ENCODE assay signal across 8 mouse cellular contexts in the genomic region with DNA sequence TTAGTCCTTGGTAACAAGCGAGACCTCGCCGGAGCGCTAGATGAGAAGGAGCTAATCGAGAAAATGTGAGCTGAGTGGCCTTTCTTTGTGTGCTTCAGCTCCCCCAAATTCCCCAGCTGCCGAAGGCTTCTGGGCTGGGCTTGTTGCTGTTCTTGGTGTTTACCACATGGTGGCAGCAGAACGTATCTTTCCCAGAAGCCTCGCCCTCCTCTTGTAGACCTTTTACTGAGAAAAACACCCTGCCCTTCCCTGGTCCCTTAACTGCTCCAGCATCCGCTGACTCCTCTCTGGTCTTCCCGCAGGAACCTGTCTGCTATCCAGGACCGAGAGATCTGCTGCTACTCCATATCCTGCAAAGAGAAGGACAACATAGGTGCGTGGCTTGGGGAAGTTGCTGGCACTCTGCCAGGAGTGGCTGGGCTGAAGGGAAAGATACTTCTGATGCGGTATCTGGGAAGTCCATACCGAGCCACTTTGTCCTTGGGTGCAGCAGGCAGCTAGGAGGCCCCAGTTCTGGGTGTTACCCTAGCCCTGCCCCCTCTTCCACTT. TPM values are rescaled to one million over a fixed set of nuclear protein-coding genes. Genes with fewer than 3 reads are reported as not detected.
DNase-seq lines count a peak whose midpoint lies in the region; ATAC-seq lines count a peak whose summit lies in the region.

No protein-coding gene starts in this region.

- peak; percentile 94 for DNase-seq in R1 (ENCODE audit: low read depth, low spot score)
- DNase-seq in cerebellum, postnatal 10 days: peak; percentile 86 to 90
- DNase-seq in frontal cortex, postnatal 10 days (ENCODE audit: low spot score in 2 of 2): peak; percentile 72 to 79
- peak; percentile 83 to 84 for DNase-seq in layer of hippocampus, postnatal 10 days (ENCODE audit: low spot score in 2 of 2)
- peak; percentile 76 for DNase-seq in ovary, postnatal 14 days (ENCODE audit: low spot score)
- DNase-seq in thymus, postnatal 36 days: peak; percentile 56 to 58

- H3K27ac ChIP-seq in hindbrain, embryonic 12.5 days: peak overlapping the region; percentile 89
- H3K27ac ChIP-seq in lung, embryonic 16.5 days (ENCODE audit: low read length): peak overlapping the region; percentile 6

- peaks cover 33% of the 10 kb centered on the region for H3K4me1 ChIP-seq in hindbrain, embryonic 12.5 days
- peaks cover 11% of the 10 kb centered on the region; the same call in 1 of the 2 replicates for H3K4me1 ChIP-seq in lung, embryonic 16.5 days (replicated peaks; ENCODE audit: control insufficient read depth, insufficient read depth, low read length)

- 5% methylated on average over 14 of the region's 14 CpGs for WGBS in hindbrain, embryonic 12.5 days
- 3% methylated on average over 14 of the region's 14 CpGs for WGBS in lung, embryonic 16.5 days

- peak overlapping the region; percentile 17; the same call in 1 of the 2 replicates for H3K4me3 ChIP-seq in hindbrain, embryonic 12.5 days
- H3K4me3 ChIP-seq in lung, embryonic 16.5 days (ENCODE audit: low read length): peak overlapping the region; percentile 24; the same call in 1 of the 2 replicates

- peak overlapping the region; percentile 46 for H3K4me2 ChIP-seq in hindbrain, embryonic 12.5 days (replicated peaks)
- H3K4me2 ChIP-seq in lung, embryonic 16.5 days (ENCODE audit: low read depth, low read length): peak overlapping the region; percentile 49

- peak overlapping the region; percentile 59 for H3K9ac ChIP-seq in hindbrain, embryonic 12.5 days
- H3K9ac ChIP-seq in lung, embryonic 16.5 days (ENCODE audit: low read length): peak overlapping the region; percentile 57

- H3K36me3 ChIP-seq in hindbrain, embryonic 12.5 days: peaks cover 32% of the 10 kb centered on the region
- peaks cover 14% of the 10 kb centered on the region for H3K36me3 ChIP-seq in lung, embryonic 16.5 days (ENCODE audit: control insufficient read depth, insufficient read depth, low read length)

- H3K27me3 ChIP-seq in hindbrain, embryonic 12.5 days: no peaks in the 10 kb centered on the region
- no peaks in the 10 kb centered on the region for H3K27me3 ChIP-seq in lung, embryonic 16.5 days (ENCODE audit: control insufficient read depth, insufficient read depth, low read depth, low read length)

- no peaks in the 10 kb centered on the region for H3K9me3 ChIP-seq in hindbrain, embryonic 12.5 days (replicated peaks)
- H3K9me3 ChIP-seq in lung, embryonic 16.5 days (ENCODE audit: control insufficient read depth, low read length): no peaks in the 10 kb centered on the region

- ATAC-seq in hindbrain, embryonic 12.5 days (ENCODE audit: low FRiP score): peak; percentile 57
- ATAC-seq in lung, embryonic 16.5 days (ENCODE audit: low read depth): peak; percentile 76

RNA-seq across cellular contexts. Expression of a gene that starts 7.9 kb away (rescaled TPM):
- 171 and 183 TPM in 2 replicates for polyA plus RNA-seq in hindbrain, embryonic 12.5 days (2016; fragmentation: Nextera tagmentation; extraction: Ambion mirVana)
- total RNA-seq in layer of hippocampus, postnatal 10 days (2021): 100 to 1,000 TPM; 393 to 420 TPM
- polyA plus RNA-seq in lung, embryonic 16.5 days (2015; fragmentation: Nextera tagmentation; extraction: Ambion mirVana): 37.4 and 42.9 TPM in 2 replicates

RNA-seq across cellular contexts. Expression of a gene that starts 13.0 kb away (rescaled TPM):
- 0.10 and 0.12 TPM in 2 replicates for polyA plus RNA-seq in hindbrain, embryonic 12.5 days (2016; fragmentation: Nextera tagmentation; extraction: Ambion mirVana)
- total RNA-seq in layer of hippocampus, postnatal 10 days (2021): 100 to 1,000 TPM; 120 to 129 TPM
- not detected in 2 replicates for polyA plus RNA-seq in lung, embryonic 16.5 days (2015; fragmentation: Nextera tagmentation; extraction: Ambion mirVana)

RNA-seq across cellular contexts. Expression of a gene that starts 22.0 kb away (rescaled TPM):
- 1.2 TPM in 2 replicates for polyA plus RNA-seq in hindbrain, embryonic 12.5 days (2016; fragmentation: Nextera tagmentation; extraction: Ambion mirVana)
- under 1 TPM; 0.11 to 0.14 TPM for total RNA-seq in layer of hippocampus, postnatal 10 days (2021)
- 4.4 and 6.1 TPM in 2 replicates for polyA plus RNA-seq in lung, embryonic 16.5 days (2015; fragmentation: Nextera tagmentation; extraction: Ambion mirVana)

RNA-seq across cellular contexts. Expression of a gene that starts 49.4 kb away (rescaled TPM):
- 0.70 and 0.90 TPM in 2 replicates for polyA plus RNA-seq in hindbrain, embryonic 12.5 days (2016; fragmentation: Nextera tagmentation; extraction: Ambion mirVana)
- 1 to 10 TPM; 1.4 to 1.8 TPM for total RNA-seq in layer of hippocampus, postnatal 10 days (2021)
- polyA plus RNA-seq in lung, embryonic 16.5 days (2015; fragmentation: Nextera tagmentation; extraction: Ambion mirVana): 9.2 and 9.9 TPM in 2 replicates

Comparison
In these comparisons a context has a peak if more than half of its experiments do, and no peak if none do; other contexts are left out.
1. Peak in every context shown above with its lines: DNase-seq, ATAC-seq, H3K4me3 ChIP-seq and H3K27ac ChIP-seq.